Mouse (Mus musculus) C2C12 (cell line): Measurements from ENCODE around the gene Gss. TPM values are rescaled to one million over a fixed set of nuclear protein-coding genes. Genes with fewer than 3 reads are reported as not detected.

Experiments used
- H3K27me3 ChIP-seq: one replicate; pipeline ENCODE4 v1.6.1; 2011; ENCODE audit not compliant: control insufficient read depth, insufficient read depth, insufficient read length
- H3K36me3 ChIP-seq: one replicate; pipeline ENCODE4 v1.6.1; 2011; ENCODE audit not compliant: control insufficient read depth, insufficient read depth
- H3K4me3 ChIP-seq: one replicate; pipeline ENCODE4 v1.5.1; 2011; ENCODE audit warnings: mild to moderate bottlenecking, control low read depth; ENCODE audit not compliant: poor library complexity, insufficient read depth, severe bottlenecking
- H3K79me2 ChIP-seq: one replicate; pipeline ENCODE4 v1.6.1; 2011; ENCODE audit not compliant: control insufficient read depth, insufficient read depth
- H3K79me3 ChIP-seq: one replicate; pipeline ENCODE4 v1.6.1; 2011; ENCODE audit warnings: low read depth, control low read depth
- H3ac ChIP-seq: one replicate; pipeline ENCODE3; 2011; ENCODE audit warnings: low read depth; ENCODE audit not compliant: control insufficient read depth, insufficient read length
- CEBPB ChIP-seq: IDR thresholded peaks from one replicate; pipeline ENCODE4 v1.6.1; 2011; ENCODE audit warnings: low read depth, mild to moderate bottlenecking, control low read depth, moderate library complexity
- CTCF ChIP-seq: IDR thresholded peaks from one replicate; pipeline ENCODE4 v1.5.1; 2011; ENCODE audit not compliant: control insufficient read depth, insufficient read depth, insufficient read length
- FOSL1 ChIP-seq: IDR thresholded peaks from one replicate; pipeline ENCODE4 v1.8.0; 2011; ENCODE audit warnings: mild to moderate bottlenecking, low read length; ENCODE audit not compliant: poor library complexity, insufficient read depth, severe bottlenecking
- MAX ChIP-seq: IDR thresholded peaks from one replicate; pipeline ENCODE4 v1.6.1; 2011; ENCODE audit warnings: mild to moderate bottlenecking, control low read depth
- MYOD1 ChIP-seq: IDR thresholded peaks from one replicate; pipeline ENCODE4 v1.6.1; 2011; ENCODE audit warnings: low read depth; ENCODE audit not compliant: control insufficient read depth, insufficient read length
- MYOG ChIP-seq: IDR thresholded peaks from one replicate; pipeline ENCODE4 v1.6.1; 2011; ENCODE audit not compliant: control insufficient read depth, insufficient read length; ENCODE audit errors: extremely low read depth
- USF1 ChIP-seq: IDR thresholded peaks from one replicate; pipeline ENCODE4 v1.6.1; 2011; ENCODE audit warnings: low read depth, mild to moderate bottlenecking, control low read depth, moderate library complexity
- polyA plus RNA-seq: library from polyadenylated mRNA; unstranded; fragments of >200 nt; fragmentation: generic; extraction: Trizol; gene quantifications from one replicate; pipeline ENCODE4 v1.2.1, GENCODE M21; 2012; ENCODE audit warnings: missing spikeins

Gss gene
- polyA plus RNA-seq, 1 experiment, result 39.4 TPM

DNA sequence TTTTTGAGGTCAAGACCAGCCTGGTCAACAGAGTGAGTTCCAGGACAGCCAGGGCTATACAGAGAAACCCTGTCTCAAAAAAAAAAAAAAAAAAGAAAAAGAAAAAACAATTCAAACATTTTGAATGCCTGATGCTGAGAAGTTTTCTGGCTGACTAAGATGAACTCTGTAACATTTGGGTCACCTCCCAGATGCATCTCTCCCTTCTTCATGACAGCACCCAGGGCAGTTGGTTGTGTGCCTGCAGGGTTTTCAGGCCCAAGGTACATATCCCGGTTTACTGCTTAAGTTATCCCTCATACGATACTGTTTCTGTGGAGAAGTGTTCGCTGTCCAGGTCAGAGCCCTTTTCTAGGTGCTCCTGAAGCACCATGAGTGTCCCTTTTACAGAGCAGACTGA is 12.3 kb downstream of the Gss start:
- no peaks in the 10 kb centered on the region for H3K79me3 ChIP-seq
- H3K4me3 ChIP-seq, result no peak overlapping the region
- no peak overlapping the region for H3ac ChIP-seq
- H3K36me3 ChIP-seq, result peaks cover 5% of the 10 kb centered on the region
- no peaks in the 10 kb centered on the region for H3K79me2 ChIP-seq
- TF ChIP-seq CTCF (no peak), CEBPB (no peak)
- H3K27me3 ChIP-seq, result no peaks in the 10 kb centered on the region

- no peak overlapping the region for H3K4me3 ChIP-seq
- TF ChIP-seq MYOG, result no peak
- no peak for TF ChIP-seq CEBPB
- TF ChIP-seq CTCF, result no peak
- TF ChIP-seq MYOD1, result no peak
- no peak for TF ChIP-seq FOSL1
- no peak for TF ChIP-seq USF1
- TF ChIP-seq MAX, result no peak
- no peak overlapping the region for H3ac ChIP-seq
- no peaks in the 10 kb centered on the region for H3K27me3 ChIP-seq
- H3K79me2 ChIP-seq, result no peaks in the 10 kb centered on the region
- no peaks in the 10 kb centered on the region for H3K79me3 ChIP-seq
- H3K36me3 ChIP-seq, result peaks cover 21% of the 10 kb centered on the region
Measured at GRCm38 (mm10) chr2:155576656-155577055, 16.0 kb downstream of the Gss start.

DNA sequence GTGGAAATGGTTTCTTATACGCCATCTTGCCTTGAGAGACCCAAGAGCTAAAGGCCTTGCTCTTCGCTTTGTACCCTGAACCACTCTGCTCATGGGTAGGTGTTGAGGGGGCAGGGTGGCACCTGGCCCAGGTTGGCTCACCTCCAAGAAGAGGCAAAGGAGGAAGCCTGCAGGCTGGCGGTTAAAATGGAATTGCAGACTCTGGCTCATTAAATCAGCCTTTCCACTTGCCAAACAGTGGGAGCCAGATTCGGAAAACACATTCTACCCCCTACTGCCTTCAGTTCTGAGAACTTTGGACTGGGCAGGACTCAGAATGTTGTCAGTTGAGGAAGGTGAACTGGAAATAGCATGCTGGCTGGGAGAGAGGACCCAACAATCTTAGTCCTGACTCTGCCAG is 17.9 kb downstream of the Gss start:
- Histone ChIP-seq H3K79me2 (no peaks in the 10 kb centered on the region), H3K27me3 (no peaks in the 10 kb centered on the region), H3K4me3 (no peak overlapping the region), H3ac (no peak overlapping the region), H3K36me3 (peaks cover 24% of the 10 kb centered on the region), H3K79me3 (no peaks in the 10 kb centered on the region)
- no peak for TF ChIP-seq CEBPB
- no peak for TF ChIP-seq MYOG
- no peak for TF ChIP-seq CTCF
- no peak for TF ChIP-seq USF1
- TF ChIP-seq MAX, result no peak
- TF ChIP-seq MYOD1, result no peak
- TF ChIP-seq FOSL1, result no peak

DNA sequence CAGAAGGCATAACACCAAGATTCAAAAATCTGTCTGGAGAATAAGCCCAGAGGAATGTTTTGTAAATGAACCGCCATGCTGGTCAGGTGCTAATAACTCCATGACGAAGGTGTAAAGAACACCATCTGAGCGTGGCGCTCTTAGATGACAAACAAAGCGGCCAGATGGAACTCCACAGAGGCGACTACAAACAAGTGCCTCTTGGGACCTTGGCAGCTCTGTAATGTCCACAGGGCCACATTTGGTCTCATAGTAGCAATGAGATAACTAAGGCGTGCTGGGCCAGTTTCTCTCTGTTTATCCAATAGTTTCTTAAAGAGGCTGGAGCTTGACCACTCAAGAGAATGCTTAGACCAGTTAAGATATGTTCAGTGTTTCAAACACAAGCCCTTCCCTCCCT is 18.6 kb downstream of the Gss start:
- Histone ChIP-seq H3K79me3 (no peaks in the 10 kb centered on the region), H3ac (no peak overlapping the region), H3K4me3 (no peak overlapping the region), H3K27me3 (no peaks in the 10 kb centered on the region), H3K36me3 (peaks cover 24% of the 10 kb centered on the region), H3K79me2 (no peaks in the 10 kb centered on the region)
- TF ChIP-seq USF1 (no peak), CTCF (no peak), MYOD1 (no peak), MYOG (no peak), FOSL1 (no peak), CEBPB (no peak), MAX (no peak)

GRCm38 (mm10) chr2:155573001-155573400 is 19.6 kb downstream of the Gss start:
- TF ChIP-seq MYOD1 (no peak), MAX (no peak), USF1 (no peak), MYOG (no peak), CEBPB (no peak), CTCF (no peak), FOSL1 (no peak)
- no peaks in the 10 kb centered on the region for H3K27me3 ChIP-seq
- peaks cover 24% of the 10 kb centered on the region for H3K36me3 ChIP-seq

GRCm38 (mm10) chr2:155569223-155569807 is 23.3 kb downstream of the Gss start:
- no peaks in the 10 kb centered on the region for H3K79me3 ChIP-seq
- H3K4me3 ChIP-seq, result no peak overlapping the region
- peaks cover 34% of the 10 kb centered on the region for H3K36me3 ChIP-seq
- TF ChIP-seq MYOG (no peak), CTCF (no peak), CEBPB (no peak), MYOD1 (no peak), USF1 (no peak), MAX (no peak), FOSL1 (no peak)
- no peaks in the 10 kb centered on the region for H3K79me2 ChIP-seq
- H3ac ChIP-seq, result no peak overlapping the region
- H3K27me3 ChIP-seq, result no peaks in the 10 kb centered on the region

More at GRCm38 (mm10) chr2:155573001-155573400, 19.6 kb downstream of the Gss start:
- Histone ChIP-seq H3K79me2 (no peaks in the 10 kb centered on the region), H3ac (no peak overlapping the region), H3K79me3 (no peaks in the 10 kb centered on the region), H3K4me3 (no peak overlapping the region)
